In genomic region chr9:108517253-108517930, GRCm38 (mm10) we compare ENCODE assay signal across 8 mouse cellular contexts. TPM values are rescaled to one million over a fixed set of nuclear protein-coding genes. Genes with fewer than 3 reads are reported as not detected.
DNase-seq lines count a peak whose midpoint lies in the region; ATAC-seq lines count a peak whose summit lies in the region.

No protein-coding gene starts in this region.

- peak overlapping the region; percentile 99 for H3K27ac ChIP-seq in intestine, embryonic 14.5 days (ENCODE audit: low read depth)

- H3K36me3 ChIP-seq in intestine, embryonic 14.5 days (ENCODE audit: control insufficient read depth, insufficient read depth, low read length), result peaks cover 47% of the 10 kb centered on the region

- H3K4me2 ChIP-seq in intestine, embryonic 14.5 days (ENCODE audit: low read length), result peak overlapping the region; percentile 73

- intact Hi-C loops in gastrocnemius, postnatal 14 days (cut with DNase I; ENCODE audit: low total_unique reads), result no loop called here
- intact Hi-C loops in left cerebral cortex, postnatal 14 days (cut with DNase I), result loop anchor here (5.0 kb wide), 1 partner anchor 35 kb away; no protein-coding TSS in a partner anchor

- H3K4me3 ChIP-seq in intestine, embryonic 14.5 days (ENCODE audit: low read depth, low read length), result peak overlapping the region; percentile 98

- no peaks in the 10 kb centered on the region for H3K9me3 ChIP-seq in intestine, embryonic 14.5 days (ENCODE audit: control insufficient read depth, low read length)

- H3K27me3 ChIP-seq in intestine, embryonic 14.5 days (replicated peaks; ENCODE audit: control insufficient read depth, insufficient read depth, low read length), result no peaks in the 10 kb centered on the region

- H3K4me1 ChIP-seq in intestine, embryonic 14.5 days (replicated peaks; ENCODE audit: control insufficient read depth, insufficient read depth, low read length), result peaks cover 10% of the 10 kb centered on the region; the same call in 1 of the 2 replicates

- peak; percentile 80 for ATAC-seq in intestine, embryonic 14.5 days (replicated peaks; ENCODE audit: low FRiP score, low TSS enrichment, low read depth)
- peak; percentile 25 for ATAC-seq in megakaryocyte-erythroid progenitor cell, adult 5-6 weeks (replicated peaks; ENCODE audit: low FRiP score, low TSS enrichment, poor library complexity, severe bottlenecking)

- H3K9ac ChIP-seq in intestine, embryonic 14.5 days (ENCODE audit: low read length), result peak overlapping the region; percentile 99

- WGBS in intestine, embryonic 14.5 days, result under 1% methylated on average over 83 of the region's 95 CpGs

- DNase-seq in adrenal gland, adult (ENCODE audit: inconsistent age in 2 of 2, low spot score in 1 of 2), result peak; percentile 88 to 94
- peak; percentile 94 for DNase-seq in embryo, embryonic 10 days (ENCODE audit: low spot score)
- peak; percentile 88 for DNase-seq in gastrocnemius, postnatal 14 days
- peak; percentile 94 for DNase-seq in intestine, embryonic 14.5 days (ENCODE audit: low spot score)
- DNase-seq in left cerebral cortex, postnatal 14 days (ENCODE audit: low spot score in 2 of 2), result peak; percentile 88 to 90
- peak; percentile 89 for DNase-seq in right cerebral cortex, postnatal 14 days
- peak; percentile 79 to 83 for DNase-seq in urinary bladder, postnatal 4 days (ENCODE audit: low spot score in 2 of 2)

RNA-seq across cellular contexts. Expression of gene Qrich1, which starts 0.8 kb away (rescaled TPM):
- total RNA-seq in gastrocnemius, postnatal 14 days (2021), result 10 to 100 TPM; 58.8 to 59.5 TPM
- polyA plus RNA-seq in intestine, embryonic 14.5 days (2014; fragmentation: Nextera tagmentation; extraction: Ambion mirVana), result 122 and 133 TPM in 2 replicates
- total RNA-seq in left cerebral cortex, postnatal 14 days (2021), result 100 to 1,000 TPM; 126 to 130 TPM
- total RNA-seq in megakaryocyte-erythroid progenitor cell, adult 5-6 weeks (2014; fragmentation: Nextera tagmentation), result 115 and 171 TPM in 2 replicates
- total RNA-seq in megakaryocyte-erythroid progenitor cell, adult 5-6 weeks (2017), result 146 and 150 TPM in 2 replicates

RNA-seq across cellular contexts. Expression of gene Qars, which starts 9.9 kb away (rescaled TPM):
- 10 to 100 TPM; 65.9 to 72.6 TPM for total RNA-seq in gastrocnemius, postnatal 14 days (2021)
- polyA plus RNA-seq in intestine, embryonic 14.5 days (2014; fragmentation: Nextera tagmentation; extraction: Ambion mirVana), result 119 and 128 TPM in 2 replicates
- 10 to 100 TPM; 76.7 to 80.8 TPM for total RNA-seq in left cerebral cortex, postnatal 14 days (2021)
- 356 and 390 TPM in 2 replicates for total RNA-seq in megakaryocyte-erythroid progenitor cell, adult 5-6 weeks (2014; fragmentation: Nextera tagmentation)
- total RNA-seq in megakaryocyte-erythroid progenitor cell, adult 5-6 weeks (2017), result 235 and 321 TPM in 2 replicates

RNA-seq across cellular contexts. Expression of gene Usp19, which starts 27.0 kb away (rescaled TPM):
- total RNA-seq in gastrocnemius, postnatal 14 days (2021), result 10 to 100 TPM; 85.9 to 92.0 TPM
- polyA plus RNA-seq in intestine, embryonic 14.5 days (2014; fragmentation: Nextera tagmentation; extraction: Ambion mirVana), result 51.6 and 53.5 TPM in 2 replicates
- total RNA-seq in left cerebral cortex, postnatal 14 days (2021), result 100 to 1,000 TPM; 119 to 128 TPM
- 127 and 134 TPM in 2 replicates for total RNA-seq in megakaryocyte-erythroid progenitor cell, adult 5-6 weeks (2014; fragmentation: Nextera tagmentation)
- total RNA-seq in megakaryocyte-erythroid progenitor cell, adult 5-6 weeks (2017), result 37.8 and 51.0 TPM in 2 replicates

RNA-seq across cellular contexts. Expression of gene Lamb2, which starts 37.9 kb away (rescaled TPM):
- 100 to 1,000 TPM; 118 to 125 TPM for total RNA-seq in gastrocnemius, postnatal 14 days (2021)
- 32.3 and 33.7 TPM in 2 replicates for polyA plus RNA-seq in intestine, embryonic 14.5 days (2014; fragmentation: Nextera tagmentation; extraction: Ambion mirVana)
- total RNA-seq in left cerebral cortex, postnatal 14 days (2021), result 10 to 100 TPM; 36.0 to 38.3 TPM
- not detected in 2 replicates for total RNA-seq in megakaryocyte-erythroid progenitor cell, adult 5-6 weeks (2014; fragmentation: Nextera tagmentation)
- 0.66 TPM in 1 of 2 replicates, not detected in the other for total RNA-seq in megakaryocyte-erythroid progenitor cell, adult 5-6 weeks (2017)

RNA-seq across cellular contexts. Expression of gene Impdh2, which starts 42.7 kb away (rescaled TPM):
- 10 to 100 TPM; 50.6 to 55.4 TPM for total RNA-seq in gastrocnemius, postnatal 14 days (2021)
- polyA plus RNA-seq in intestine, embryonic 14.5 days (2014; fragmentation: Nextera tagmentation; extraction: Ambion mirVana), result 226 and 246 TPM in 2 replicates
- 10 to 100 TPM; 57.6 to 60.5 TPM for total RNA-seq in left cerebral cortex, postnatal 14 days (2021)
- 430 and 507 TPM in 2 replicates for total RNA-seq in megakaryocyte-erythroid progenitor cell, adult 5-6 weeks (2014; fragmentation: Nextera tagmentation)
- total RNA-seq in megakaryocyte-erythroid progenitor cell, adult 5-6 weeks (2017), result 413 and 539 TPM in 2 replicates

Comparison
In these comparisons a context has a peak if more than half of its experiments do, and no peak if none do; other contexts are left out.
1. Peak in every context shown above with its lines: DNase-seq, ATAC-seq, H3K4me3 ChIP-seq and H3K27ac ChIP-seq.